Mouse (Mus musculus): ENCODE data around the gene Pou2f2.
"Not testable (repeated sequence)": the region's sequence is repeated elsewhere in the genome, so short reads cannot be mapped to it uniquely, and the experiment has no call there.

Gene Pou2f2

GRCm38 (mm10) chr7:25052587-25052986 is 126.9 kb downstream of the Pou2f2 start:
- DNase-seq = no peak

DNA sequence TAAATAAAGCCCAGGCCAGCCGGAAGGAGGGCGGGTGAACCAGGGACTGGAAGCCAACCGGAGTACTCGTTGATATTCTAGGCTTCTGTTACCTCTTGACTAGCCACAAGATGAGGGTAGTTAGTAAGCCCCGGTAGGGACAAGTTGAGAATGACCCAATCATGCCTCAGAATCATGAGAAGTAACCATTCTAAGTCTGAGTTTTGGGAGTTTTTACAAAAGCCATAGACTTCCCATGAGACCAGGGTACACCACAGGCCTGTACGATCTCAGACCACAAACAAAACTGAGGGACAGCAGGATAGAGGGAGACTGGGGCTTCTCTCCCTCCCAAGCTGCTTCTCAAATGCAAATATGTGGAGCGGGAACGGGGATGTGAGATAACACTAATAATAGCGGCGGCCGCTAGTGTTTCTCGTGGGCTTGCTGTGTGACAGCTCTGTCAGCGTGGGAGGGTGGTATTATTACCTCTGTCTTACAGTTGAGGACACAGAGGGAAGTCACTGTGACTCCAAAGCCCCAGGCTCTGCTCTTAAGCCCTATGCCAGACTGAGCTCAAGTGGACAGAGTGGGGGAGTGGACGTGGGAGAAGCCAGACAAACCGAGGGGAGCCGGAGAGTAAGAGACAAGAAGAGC is 130.1 kb downstream of the Pou2f2 start:
- no peak for DNase-seq

- DNase-seq = no peak
These were observed 132.2 kb downstream of the Pou2f2 start for GRCm38 (mm10) chr7:25047363-25047762.

DNA sequence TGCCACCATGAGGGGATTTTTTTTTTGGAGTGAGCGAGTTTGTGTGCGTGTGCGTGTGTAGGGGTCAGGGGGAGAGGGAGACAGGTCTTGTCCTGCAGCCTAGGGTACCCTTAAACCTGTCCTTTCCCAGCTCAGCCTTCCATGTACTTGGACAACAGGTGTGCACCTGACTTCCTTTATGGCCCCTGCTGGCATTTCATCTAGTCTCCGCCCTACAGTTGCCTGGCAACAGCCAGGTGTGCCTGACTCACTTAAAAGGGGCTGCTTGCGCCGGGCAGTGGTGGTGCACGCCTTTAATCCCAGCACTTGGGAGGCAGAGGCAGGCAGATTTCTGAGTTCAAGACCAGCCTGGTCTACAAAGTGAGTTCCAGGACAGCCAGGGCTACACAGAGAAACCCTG is 134.9 kb downstream of the Pou2f2 start:
- DNase-seq = not testable (repeated sequence)

DNA sequence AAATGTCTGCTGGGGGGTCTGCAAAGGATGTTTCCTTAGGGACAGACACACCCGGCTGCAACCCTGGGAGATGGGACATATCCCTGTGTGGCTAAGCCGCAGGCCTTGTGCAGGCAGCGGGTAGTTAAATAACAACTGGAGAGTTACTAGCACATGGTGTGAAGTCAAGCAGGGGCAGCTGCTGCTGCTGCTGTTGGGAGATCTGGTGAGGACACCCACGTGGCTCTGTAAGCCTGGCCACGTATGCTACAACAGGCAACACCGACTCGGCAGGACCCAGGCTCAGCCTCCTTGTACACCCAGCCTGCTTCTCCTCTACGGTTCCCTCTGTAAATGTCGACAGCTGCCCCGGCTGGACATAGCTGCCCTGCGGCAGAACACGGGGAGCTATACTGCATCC is 137.6 kb downstream of the Pou2f2 start:
- DNase-seq = no peak
